Mouse (Mus musculus): Measurements from ENCODE around the gene Ankrd13c.

DNA sequence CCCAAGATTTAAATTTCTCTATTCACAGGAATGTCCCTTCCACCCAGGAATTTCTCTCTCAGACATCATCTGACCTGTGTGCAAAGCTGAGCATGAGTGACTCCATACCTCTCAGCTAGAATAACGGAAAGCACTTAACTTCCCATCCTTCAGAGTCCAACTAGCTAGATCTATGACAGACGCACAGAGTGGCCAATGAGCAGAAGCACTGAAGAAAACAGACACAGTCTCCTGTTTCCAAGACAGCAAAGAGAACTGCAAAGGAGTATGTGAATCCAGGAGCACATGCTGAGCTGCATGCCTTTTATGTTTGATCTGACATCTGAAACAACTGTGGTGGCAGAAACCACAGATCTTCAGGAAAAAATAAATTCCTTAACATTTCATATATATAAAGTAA is 20.3 kb upstream of the Ankrd13c start:
- no peak for TF ChIP-seq GATA1 (IDR thresholded peaks at IDR 0.05; ENCODE audit: borderline replicate concordance, low read length)
- no peak for TF ChIP-seq FLI1 (IDR thresholded peaks at IDR 0.05; ENCODE audit: low read length)

All from megakaryocyte, embryonic 14.5 days (primary cell).